Mouse (Mus musculus): ENCODE measurements around the gene Neurod6.
"Not testable (repeated sequence)": the region's sequence is repeated elsewhere in the genome, so short reads cannot be mapped to it uniquely, and the experiment has no call there.

The Neurod6 gene

GRCm38 (mm10) chr6:55680974-55681373 lies at the start of gene Neurod6:
Neurod6 (minus strand) TSS chr6:55681263.
- in situ Hi-C loops (cut with MboI; ENCODE audit: unreplicated experiment in 2 of 2): no loop called here

- in situ Hi-C loops (cut with MboI; ENCODE audit: unreplicated experiment in 2 of 2): no loop called here
Observed at GRCm38 (mm10) chr6:55717209-55717608, 36.1 kb upstream of the Neurod6 start.

GRCm38 (mm10) chr6:55715446-55715845 lies 34.4 kb upstream of the Neurod6 start:
- in situ Hi-C loops (cut with MboI; ENCODE audit: unreplicated experiment in 2 of 2): no loop called here

GRCm38 (mm10) chr6:55710913-55711312 lies 29.9 kb upstream of the Neurod6 start:
- in situ Hi-C loops (cut with MboI; ENCODE audit: unreplicated experiment in 2 of 2): not testable (repeated sequence)

GRCm38 (mm10) chr6:55704759-55705104 lies 23.7 kb upstream of the Neurod6 start:
- in situ Hi-C loops (cut with MboI; ENCODE audit: unreplicated experiment in 2 of 2): no loop called here

- in situ Hi-C loops (cut with MboI; ENCODE audit: unreplicated experiment in 2 of 2): no loop called here
Observed at GRCm38 (mm10) chr6:55704061-55704758, 23.1 kb upstream of the Neurod6 start.

GRCm38 (mm10) chr6:55700392-55701386 lies 19.6 kb upstream of the Neurod6 start:
- in situ Hi-C loops (cut with MboI; ENCODE audit: unreplicated experiment in 2 of 2): no loop called here

GRCm38 (mm10) chr6:55690015-55690531 lies 9.0 kb upstream of the Neurod6 start:
- in situ Hi-C loops (cut with MboI; ENCODE audit: unreplicated experiment in 2 of 2): no loop called here

- in situ Hi-C loops (cut with MboI; ENCODE audit: unreplicated experiment in 2 of 2): no loop called here
Observed at GRCm38 (mm10) chr6:55683506-55683905, 2.4 kb upstream of the Neurod6 start.

GRCm38 (mm10) chr6:55682886-55683285 lies 1.8 kb upstream of the Neurod6 start:
- in situ Hi-C loops (cut with MboI; ENCODE audit: unreplicated experiment in 2 of 2): no loop called here

- in situ Hi-C loops (cut with MboI; ENCODE audit: unreplicated experiment in 2 of 2): no loop called here
Observed at GRCm38 (mm10) chr6:55678571-55679185, 2.4 kb downstream of the Neurod6 start.

GRCm38 (mm10) chr6:55677326-55677725 lies 3.7 kb downstream of the Neurod6 start:
- in situ Hi-C loops (cut with MboI; ENCODE audit: unreplicated experiment in 2 of 2): no loop called here

GRCm38 (mm10) chr6:55676663-55677311 lies 4.3 kb downstream of the Neurod6 start:
- in situ Hi-C loops (cut with MboI; ENCODE audit: unreplicated experiment in 2 of 2): no loop called here

GRCm38 (mm10) chr6:55676141-55676662 lies 4.9 kb downstream of the Neurod6 start:
- in situ Hi-C loops (cut with MboI; ENCODE audit: unreplicated experiment in 2 of 2): no loop called here

- in situ Hi-C loops (cut with MboI; ENCODE audit: unreplicated experiment in 2 of 2): no loop called here
Observed at GRCm38 (mm10) chr6:55667801-55668200, 13.3 kb downstream of the Neurod6 start.

GRCm38 (mm10) chr6:55661126-55661915 lies 19.7 kb downstream of the Neurod6 start:
- in situ Hi-C loops (cut with MboI; ENCODE audit: unreplicated experiment in 2 of 2): no loop called here

GRCm38 (mm10) chr6:55649996-55650395 lies 31.1 kb downstream of the Neurod6 start:
- in situ Hi-C loops (cut with MboI; ENCODE audit: unreplicated experiment in 2 of 2): no loop called here

- in situ Hi-C loops (cut with MboI; ENCODE audit: unreplicated experiment in 2 of 2): no loop called here
Observed at GRCm38 (mm10) chr6:55649581-55649980, 31.5 kb downstream of the Neurod6 start.

GRCm38 (mm10) chr6:55648886-55649285 lies 32.2 kb downstream of the Neurod6 start:
- in situ Hi-C loops (cut with MboI; ENCODE audit: unreplicated experiment in 2 of 2): no loop called here
